Mouse (Mus musculus) cerebellum, adult 11-12 months (tissue): ENCODE measurements around the gene Fam174b.

Experiments used
- DNase-seq: peaks from one replicate; pipeline ENCODE4 v3.0.0; 2022

Fam174b gene

DNA sequence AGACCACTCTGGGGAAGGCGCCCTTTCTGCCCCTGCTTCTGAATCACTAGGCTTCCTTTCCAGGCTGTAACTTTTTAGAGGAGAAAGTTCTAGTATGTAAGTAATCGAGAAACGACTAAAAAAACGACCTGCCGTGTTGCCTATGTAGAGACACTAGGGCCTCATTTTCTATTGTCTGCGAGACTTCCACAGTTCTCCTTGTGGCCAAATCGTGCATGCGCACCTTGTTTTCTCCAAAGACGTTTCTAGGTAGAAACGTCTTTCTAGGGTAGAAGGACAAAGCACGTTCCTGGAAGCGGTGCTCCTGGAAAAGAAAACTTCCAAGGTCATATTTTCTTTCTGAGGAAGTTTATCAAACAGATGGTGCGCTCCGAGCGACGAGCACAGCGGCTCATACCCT lies 79.3 kb downstream of the Fam174b start:
- no peak for DNase-seq
